Comparison of ENCODE assay signal across 13 mouse cellular contexts in genomic region chr5:92599030-92599429, GRCm38 (mm10). TPM values are rescaled to one million over a fixed set of nuclear protein-coding genes. Genes with fewer than 3 reads are reported as not detected.
A peak's percentile ranks its signal among the peaks of the same experiment; 100 is the strongest.
DNase-seq lines count a peak whose midpoint lies in the region; ATAC-seq and TF ChIP-seq lines count a peak whose summit lies in the region.
"Had no signal": no experiment of that assay in that cellular context is flagged by ENCODE, and none has a peak within 500 bp of the region (broad histone marks: within the 10 kb centered on the region; RNA-seq: fewer than 3 reads in every experiment).

No protein-coding gene starts in this region.

- intact Hi-C loops in heart, postnatal 14 days (cut with DNase I), result no loop called here

- H3K4me1 ChIP-seq in embryonic facial prominence, embryonic 14.5 days (ENCODE audit: control insufficient read depth, insufficient read depth, low read length), result no peaks in the 10 kb centered on the region; the same call in none of the 2 replicates
- peaks cover 12% of the 10 kb centered on the region; the same call in 1 of the 2 replicates for H3K4me1 ChIP-seq in embryonic facial prominence, embryonic 10.5 days
- peaks cover 5% of the 10 kb centered on the region for H3K4me1 ChIP-seq in thymus, adult 2 months (replicated peaks; ENCODE audit: control insufficient read depth, insufficient read depth, low read length)

- whole genome bisulfite sequencing in embryonic facial prominence, embryonic 14.5 days, result 62% methylated on average over 10 of the region's 10 CpGs
- WGBS in embryonic facial prominence, embryonic 10.5 days, result 82% methylated on average over 10 of the region's 10 CpGs
- 83% methylated on average over 10 of the region's 10 CpGs for WGBS in thymus, adult 2 months

- no peaks in the 10 kb centered on the region for H3K9me3 ChIP-seq in embryonic facial prominence, embryonic 14.5 days (ENCODE audit: control insufficient read depth, low read length)
- H3K9me3 ChIP-seq in embryonic facial prominence, embryonic 10.5 days, result no peaks in the 10 kb centered on the region
- H3K9me3 ChIP-seq: heart, embryonic 12.5 days had no signal

- peak; percentile 42; the same call in 1 of the 2 replicates for ATAC-seq in embryonic facial prominence, embryonic 14.5 days (ENCODE audit: low read depth)
- ATAC-seq: intestine, embryonic 16.5 days had no signal

- no peaks in the 10 kb centered on the region for H3K36me3 ChIP-seq in embryonic facial prominence, embryonic 14.5 days (ENCODE audit: control insufficient read depth, insufficient read depth, low read length)
- H3K36me3 ChIP-seq in embryonic facial prominence, embryonic 10.5 days (replicated peaks), result no peaks in the 10 kb centered on the region
- H3K36me3 ChIP-seq in thymus, adult 2 months (ENCODE audit: control insufficient read depth, insufficient read depth, low read length), result no peaks in the 10 kb centered on the region
- H3K36me3 ChIP-seq: heart, embryonic 12.5 days had no signal

- H3K4me2 ChIP-seq in embryonic facial prominence, embryonic 14.5 days (ENCODE audit: low read depth, low read length), result no peak overlapping the region
- H3K4me2 ChIP-seq: heart, embryonic 12.5 days had no signal

- no peak overlapping the region for H3K9ac ChIP-seq in embryonic facial prominence, embryonic 14.5 days (ENCODE audit: low read depth, low read length)
- H3K9ac ChIP-seq: heart, embryonic 12.5 days had no signal

- peak; percentile 68 for DNase-seq in embryonic facial prominence, embryonic 14.5 days (ENCODE audit: low spot score)
- no peak for DNase-seq in embryonic facial prominence, embryonic 10.5 days (ENCODE audit: low spot score)
- peak; percentile 43 to 59 for DNase-seq in urinary bladder, adult 18-20 months (ENCODE audit: low spot score in 2 of 2)
- DNase-seq in urinary bladder, postnatal 10 days (ENCODE audit: low spot score), result no peak
- DNase-seq in lung, postnatal 14 days, result peak; percentile 39
- no peak for DNase-seq in retina, postnatal 1 day
- no peak for DNase-seq in thymus, adult 2 months
- DNase-seq in heart, postnatal 14 days, result no peak
- DNase-seq: B cell, adult 2 months; cerebellum, adult 9-10 months had no signal

- H3K27ac ChIP-seq in embryonic facial prominence, embryonic 14.5 days (replicated peaks; ENCODE audit: low read depth, low read length), result no peak overlapping the region
- H3K27ac ChIP-seq in embryonic facial prominence, embryonic 10.5 days (replicated peaks), result no peak overlapping the region
- H3K27ac ChIP-seq in thymus, adult 2 months (ENCODE audit: control insufficient read depth, insufficient read depth, low read length), result no peak overlapping the region

- H3K4me3 ChIP-seq in embryonic facial prominence, embryonic 14.5 days (ENCODE audit: low read depth, low read length), result no peak overlapping the region
- no peak overlapping the region for H3K4me3 ChIP-seq in embryonic facial prominence, embryonic 10.5 days
- no peak overlapping the region for H3K4me3 ChIP-seq in thymus, adult 2 months (ENCODE audit: control insufficient read depth, insufficient read depth, low read length)
- H3K4me3 ChIP-seq: heart, embryonic 12.5 days had no signal

- no peaks in the 10 kb centered on the region for H3K27me3 ChIP-seq in embryonic facial prominence, embryonic 14.5 days (replicated peaks; ENCODE audit: control insufficient read depth, insufficient read depth, low read length)
- peaks cover 15% of the 10 kb centered on the region for H3K27me3 ChIP-seq in embryonic facial prominence, embryonic 10.5 days (replicated peaks; ENCODE audit: low read depth, poor library complexity, severe bottlenecking)
- H3K27me3 ChIP-seq in thymus, adult 2 months (ENCODE audit: control insufficient read depth, insufficient read depth, low read length), result no peaks in the 10 kb centered on the region; the same call in 1 of the 2 replicates

- TF ChIP-seq CTCF in thymus, adult 2 months (IDR thresholded peaks at IDR 0.05; ENCODE audit: borderline replicate concordance, control insufficient read depth, extremely low read depth, insufficient read depth, low read length, poor library complexity), result no peak

- TF ChIP-seq POLR2A in thymus, adult 2 months (IDR thresholded peaks at IDR 0.05; ENCODE audit: control insufficient read depth, extremely low read depth, insufficient read depth, low read length, poor library complexity), result no peak

RNA-seq across cellular contexts. Expression of gene Stbd1, which starts 3.8 kb away (rescaled TPM):
- polyA plus RNA-seq in embryonic facial prominence, embryonic 14.5 days (2014; fragmentation: Nextera tagmentation; extraction: Ambion mirVana), result 48.2 and 68.2 TPM in 2 replicates
- polyA plus RNA-seq in embryonic facial prominence, embryonic 10.5 days (2016; fragmentation: Nextera tagmentation; extraction: Ambion mirVana), result 6.3 and 7.7 TPM in 2 replicates
- polyA plus RNA-seq in thymus, adult 2 months (2012; rRNA removed), result 0.59 and 0.84 TPM in 2 replicates
- total RNA-seq in heart, postnatal 14 days (2021), result 1 to 10 TPM; 2.6 to 4.0 TPM

RNA-seq across cellular contexts. Expression of gene Fam47e, which starts 44.2 kb away (rescaled TPM):
- 0.71 and 2.3 TPM in 2 replicates for polyA plus RNA-seq in embryonic facial prominence, embryonic 14.5 days (2014; fragmentation: Nextera tagmentation; extraction: Ambion mirVana)
- polyA plus RNA-seq in embryonic facial prominence, embryonic 10.5 days (2016; fragmentation: Nextera tagmentation; extraction: Ambion mirVana), result not detected in 2 replicates
- not detected in 2 replicates for polyA plus RNA-seq in thymus, adult 2 months (2012; rRNA removed)
- not detected for total RNA-seq in heart, postnatal 14 days (2021)
- total RNA-seq: megakaryocyte-erythroid progenitor cell, adult 5-6 weeks had no signal
- polyA plus RNA-seq: heart, embryonic 12.5 days had no signal

Comparison
In these comparisons a context has a peak if more than half of its experiments do, and no peak if none do; other contexts are left out.
1. DNase-seq: peak in embryonic facial prominence, embryonic 14.5 days (single experiment), urinary bladder, adult 18-20 months (2 of 2) and lung, postnatal 14 days (single experiment); none in embryonic facial prominence, embryonic 10.5 days (single experiment), urinary bladder, postnatal 10 days (single experiment), retina, postnatal 1 day (single experiment), thymus, adult 2 months (single experiment) and heart, postnatal 14 days (0 of 2).